Mouse (Mus musculus) ES-E14 (cell line): Measurements from ENCODE around the gene Plxna2.

Source experiments
- CHD2 ChIP-seq: IDR thresholded peaks from 2 replicates; pipeline ENCODE4 v1.6.1; 2014; ENCODE audit warnings: mild to moderate bottlenecking, low read depth, low read length, inconsistent platforms
- HCFC1 ChIP-seq: IDR thresholded peaks from 2 replicates; pipeline ENCODE4 v1.6.1; 2012; ENCODE audit warnings: low read length, inconsistent platforms, borderline replicate concordance; ENCODE audit not compliant: insufficient read depth
- MAFK ChIP-seq: IDR thresholded peaks from 2 replicates; pipeline ENCODE4 v1.6.1; 2014; ENCODE audit warnings: mild to moderate bottlenecking, low read depth, low read length, inconsistent platforms; ENCODE audit not compliant: insufficient read depth
- ZNF384 ChIP-seq: IDR thresholded peaks from 2 replicates; pipeline ENCODE4 v1.6.1; 2012; ENCODE audit warnings: low read depth, low read length, inconsistent platforms

DNA sequence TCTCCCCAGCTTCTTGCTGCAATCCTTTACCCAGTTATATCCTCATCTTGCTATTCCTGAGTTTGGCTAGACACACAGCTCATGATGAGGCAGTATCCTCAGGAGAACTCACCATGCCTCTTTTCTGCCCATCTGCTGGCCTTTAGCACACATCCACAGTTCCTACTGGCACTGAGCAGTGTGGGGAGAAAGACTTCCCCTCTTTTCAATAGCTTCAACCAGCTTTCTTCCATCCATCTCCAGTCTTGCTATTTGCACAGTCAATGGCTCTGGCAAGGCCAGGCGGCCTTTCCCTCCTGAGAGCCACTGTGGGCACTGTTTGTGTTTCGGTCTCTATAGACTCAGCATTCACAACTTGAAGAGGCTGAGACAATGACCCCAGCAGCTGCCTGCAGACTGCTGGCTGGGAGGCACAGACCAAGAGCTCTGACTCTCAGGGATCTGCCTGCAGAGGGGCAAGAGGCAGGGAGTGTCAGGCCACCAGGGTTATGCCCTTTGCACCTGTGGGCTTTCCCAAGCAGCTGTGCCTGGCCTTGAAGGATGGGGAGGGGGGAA lies 11.2 kb downstream of the Plxna2 start:
- TF ChIP-seq MAFK (no peak), HCFC1 (no peak), ZNF384 (no peak), CHD2 (no peak)
